Mouse (Mus musculus) lung, postnatal 0 days (tissue): ENCODE measurements around the gene Tnfrsf26. TPM values are rescaled to one million over a fixed set of nuclear protein-coding genes. Genes with fewer than 3 reads are reported as not detected.
A peak's percentile ranks its signal among the peaks of the same experiment; 100 is the strongest.
"Not testable (repeated sequence)": the region's sequence is repeated elsewhere in the genome, so short reads cannot be mapped to it uniquely, and the experiment has no call there.

Experiments
- ATAC-seq: fragments of 200-750 bp; cut with Nextera tagmentation; 2 replicates; pipeline ENCODE4 v1.8.0; 2017; ENCODE audit warnings: moderate library complexity
- DNase-seq: peaks from one replicate; pipeline ENCODE4 v3.0.0-alpha.2; 2016; ENCODE audit warnings: low spot score
- H3K27ac ChIP-seq: fragments of 300-500 bp; sonication (generic); 2 replicates; pipeline ENCODE4 v1.5.1; 2014; ENCODE audit warnings: antibody characterized with exemption, mild to moderate bottlenecking, low read length, mixed read lengths
- H3K27me3 ChIP-seq: fragments of 300-500 bp; sonication (generic); replicated peaks from 2 replicates; pipeline ENCODE4 v1.6.1; 2014; ENCODE audit warnings: low read length, mixed read lengths; ENCODE audit not compliant: insufficient read depth
- H3K36me3 ChIP-seq: fragments of 300-500 bp; sonication (generic); 2 replicates; pipeline ENCODE4 v1.6.1; 2014; ENCODE audit warnings: low read length, mixed read lengths; ENCODE audit not compliant: insufficient read depth
- H3K4me1 ChIP-seq: fragments of 300-500 bp; sonication (generic); 2 replicates; pipeline ENCODE4 v1.6.1; 2014; ENCODE audit warnings: antibody characterized with exemption, low read depth, low read length, mixed read lengths; ENCODE audit not compliant: insufficient read depth
- H3K4me2 ChIP-seq: fragments of 300-500 bp; sonication (generic); replicated peaks from 2 replicates; pipeline ENCODE4 v1.6.1; 2014; ENCODE audit warnings: low read depth, mild to moderate bottlenecking, low read length, moderate library complexity, mixed read lengths
- H3K4me3 ChIP-seq: fragments of 300-500 bp; sonication (generic); 2 replicates; pipeline ENCODE4 v1.5.1; 2014; ENCODE audit warnings: low read depth, low read length
- H3K9ac ChIP-seq: fragments of 300-500 bp; sonication (generic); replicated peaks from 2 replicates; pipeline ENCODE4 v1.6.1; 2014; ENCODE audit warnings: low read depth, mild to moderate bottlenecking
- H3K9me3 ChIP-seq: fragments of 300-500 bp; sonication (generic); 2 replicates; pipeline ENCODE4 v1.6.1; 2016; ENCODE audit warnings: low read length, mixed read lengths
- CTCF ChIP-seq: IDR thresholded peaks from 2 replicates; pipeline ENCODE4 v1.5.1; 2016; ENCODE audit warnings: antibody characterized with exemption, mild to moderate bottlenecking
- EP300 ChIP-seq: IDR thresholded peaks from 2 replicates; pipeline ENCODE4 v1.6.1; 2016; ENCODE audit warnings: antibody characterized with exemption, mild to moderate bottlenecking, control low read depth
- whole genome bisulfite sequencing: fragments of 180-500 bp; shearing (Covaris S2); extraction: QIAGEN DNeasy Blood & Tissue Kit; methylation state at CpG from one replicate; pipeline ENCODE4 v1.1.7; 2014; 5-methylcytosine and 5-hydroxymethylcytosine counted together
- polyA plus RNA-seq: library from polyadenylated mRNA; unstranded; fragments of >200 nt; fragmentation: Nextera tagmentation; extraction: Ambion mirVana; gene quantifications from 2 replicates; pipeline ENCODE4 v1.2.1, GENCODE M21; 2015

Gene Tnfrsf26
- 1.0 and 1.2 TPM in 2 replicates for polyA plus RNA-seq

DNA sequence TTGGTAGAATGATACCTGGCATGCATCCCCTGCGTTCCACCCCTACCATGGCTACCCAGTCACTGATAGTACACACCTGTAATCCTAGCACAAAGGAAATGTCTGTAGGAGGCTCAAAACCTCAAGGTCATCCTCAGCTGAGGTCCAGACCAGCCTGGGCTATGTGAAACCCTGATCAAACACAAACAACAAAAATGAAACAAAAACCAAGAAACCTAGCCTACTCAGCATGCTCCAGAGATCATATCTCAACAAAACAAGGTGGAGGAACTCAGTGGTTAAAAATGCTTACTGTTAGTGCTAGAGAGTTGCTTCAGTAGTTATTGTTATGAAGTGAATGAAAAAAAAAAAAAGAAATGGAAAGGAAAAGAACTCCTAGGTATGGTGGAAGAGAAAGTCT is at the start of gene Tnfrsf26:
TSS of gene Tnfrsf26 (minus strand) at position 183 of the 400 bp plus-strand sequence.
- H3K36me3 ChIP-seq: no peaks in the 10 kb centered on the region
- H3K27ac ChIP-seq: no peak within 1 kb of the TSS
- no peak within 1 kb of the TSS for H3K4me3 ChIP-seq
- H3K9ac ChIP-seq: no peak within 1 kb of the TSS
- H3K4me1 ChIP-seq: no peaks in the 10 kb centered on the region
- WGBS: 95% methylated on average over 1 of the region's 1 CpGs
- DNase-seq: no peak
- no peak for ATAC-seq
- H3K4me2 ChIP-seq: no peak within 1 kb of the TSS; the same call in 1 of the 2 replicates
- no peaks in the 10 kb centered on the region for H3K9me3 ChIP-seq
- no peaks in the 10 kb centered on the region for H3K27me3 ChIP-seq
- no peak for TF ChIP-seq EP300
- TF ChIP-seq CTCF: no peak

DNA sequence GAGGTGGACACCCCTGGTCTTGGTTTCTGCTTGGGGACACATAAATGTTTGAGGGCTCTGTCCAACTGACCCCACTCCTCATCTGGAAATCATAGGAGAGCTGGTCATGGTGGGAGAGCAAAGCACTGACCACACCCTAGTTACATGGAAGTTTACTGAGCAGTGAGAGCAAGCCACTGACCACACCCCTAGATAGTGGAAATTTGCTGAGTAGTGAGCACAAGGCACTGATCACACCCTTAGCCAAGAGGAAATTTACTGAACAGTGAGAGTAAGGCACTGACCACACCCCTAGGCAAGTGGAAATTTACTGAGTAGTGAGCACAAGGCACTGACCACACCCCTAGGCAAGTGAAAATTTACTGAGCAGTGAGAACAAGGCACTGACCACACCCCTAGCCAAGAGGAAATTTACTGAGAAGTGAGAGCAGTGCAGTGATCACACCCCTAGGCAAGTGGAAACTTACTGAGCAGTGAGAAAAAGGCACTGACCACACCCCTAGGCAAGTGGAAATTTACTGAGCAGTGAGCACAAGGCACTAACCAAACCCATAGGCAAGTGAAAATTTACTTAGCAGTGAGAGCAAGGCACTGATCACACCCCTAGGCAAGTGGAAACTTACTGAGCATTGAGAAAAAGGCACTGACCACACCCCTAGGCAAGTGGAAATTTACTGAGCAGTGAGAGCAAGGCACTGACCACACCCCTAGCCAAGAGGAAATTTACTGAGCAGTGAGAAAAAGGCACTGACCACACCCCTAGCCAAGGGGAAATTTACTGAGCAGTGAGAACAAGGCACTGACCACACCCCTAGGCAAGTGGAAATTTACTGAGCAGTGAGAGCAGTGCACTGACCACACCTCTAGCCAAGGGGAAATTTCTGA is 38.1 kb upstream of the Tnfrsf26 start:
- no peak for ATAC-seq
- no peak overlapping the region for H3K4me2 ChIP-seq
- H3K9me3 ChIP-seq: no peaks in the 10 kb centered on the region
- peak; percentile 5 for DNase-seq
- H3K27me3 ChIP-seq: no peaks in the 10 kb centered on the region
- no peaks in the 10 kb centered on the region for H3K36me3 ChIP-seq
- H3K9ac ChIP-seq: no peak overlapping the region
- TF ChIP-seq CTCF: no peak
- H3K4me3 ChIP-seq: no peak overlapping the region
- H3K4me1 ChIP-seq: no peaks in the 10 kb centered on the region
- no peak overlapping the region for H3K27ac ChIP-seq

DNA sequence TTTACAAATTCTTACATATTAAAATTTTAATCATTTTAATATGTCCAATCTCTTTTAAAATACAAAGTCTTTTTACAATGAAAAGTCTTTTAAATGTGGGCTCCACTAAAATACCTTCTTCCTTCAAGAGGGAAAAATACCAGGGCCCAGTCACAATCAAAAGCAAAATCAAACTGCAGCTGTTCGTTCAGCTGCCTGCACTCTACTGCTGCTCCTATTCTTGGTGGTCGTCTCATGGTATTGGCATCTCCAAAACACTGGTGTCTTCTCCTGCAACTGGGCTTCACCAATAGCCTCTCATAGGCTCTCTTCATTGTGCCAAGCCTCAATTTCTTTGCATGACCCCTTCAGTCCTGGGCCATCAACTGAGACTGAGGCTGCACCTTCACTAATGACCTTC is 34.9 kb upstream of the Tnfrsf26 start:
- TF ChIP-seq EP300 (no peak), CTCF (no peak)
- Histone ChIP-seq H3K9me3 (no peaks in the 10 kb centered on the region), H3K27ac (no peak overlapping the region), H3K4me3 (no peak overlapping the region), H3K4me2 (no peak overlapping the region), H3K4me1 (no peaks in the 10 kb centered on the region), H3K36me3 (no peaks in the 10 kb centered on the region), H3K27me3 (no peaks in the 10 kb centered on the region), H3K9ac (no peak overlapping the region)
- ATAC-seq: no peak
- no peak for DNase-seq
- WGBS: 80% methylated on average over 2 of the region's 2 CpGs

DNA sequence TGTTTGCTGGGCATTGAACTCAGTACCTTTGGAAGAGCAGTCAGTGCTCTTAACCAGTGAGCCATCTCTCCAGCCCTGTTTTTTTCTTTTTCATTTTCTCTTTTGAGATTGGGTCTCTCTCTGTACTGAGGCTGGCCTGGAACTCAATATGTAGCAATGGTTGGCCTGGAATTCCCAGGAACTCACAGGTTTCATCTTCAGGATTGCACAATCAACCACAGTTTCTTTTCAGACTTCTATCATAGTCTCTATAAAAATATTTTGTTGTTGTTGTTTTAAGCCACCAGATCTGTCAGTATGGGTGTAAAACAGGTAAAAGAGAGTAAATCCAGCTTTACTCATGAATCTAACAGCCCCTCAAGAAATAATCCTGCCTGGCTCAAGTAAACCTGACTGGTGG is 32.3 kb upstream of the Tnfrsf26 start:
- no peaks in the 10 kb centered on the region for H3K36me3 ChIP-seq
- ATAC-seq (no peak), DNase-seq (no peak)
- no peak overlapping the region for H3K9ac ChIP-seq
- no peak overlapping the region for H3K27ac ChIP-seq
- no peaks in the 10 kb centered on the region for H3K27me3 ChIP-seq
- no peak overlapping the region for H3K4me2 ChIP-seq
- no peak for TF ChIP-seq CTCF
- no peak overlapping the region for H3K4me3 ChIP-seq
- H3K9me3 ChIP-seq: no peaks in the 10 kb centered on the region
- H3K4me1 ChIP-seq: no peaks in the 10 kb centered on the region

DNA sequence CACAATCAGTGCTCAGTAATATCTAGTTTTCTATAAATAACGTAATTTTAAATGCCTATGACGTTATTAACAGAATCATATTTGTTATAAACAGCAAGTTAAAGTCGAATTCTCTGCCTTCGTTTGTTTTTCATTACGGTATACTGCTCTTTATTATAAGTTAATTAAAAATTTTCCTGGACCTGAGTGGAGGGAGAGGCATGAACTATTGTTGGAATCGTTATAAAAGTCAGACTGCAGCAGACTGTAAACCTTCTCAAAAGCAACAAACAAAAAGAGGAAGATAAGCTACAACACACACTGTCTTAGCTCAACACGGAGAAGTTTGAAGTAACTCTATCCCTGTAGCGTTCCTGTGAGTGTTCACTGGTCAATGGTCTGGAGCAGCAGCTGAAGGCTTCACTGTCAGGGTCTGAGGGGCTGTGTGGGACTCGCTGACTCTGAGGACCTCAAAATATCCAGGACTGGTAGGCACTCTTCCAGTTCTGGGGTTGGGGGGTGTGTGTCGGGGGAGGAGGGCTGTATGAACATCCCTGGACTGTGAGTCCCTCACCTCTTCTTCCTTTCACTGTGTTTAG is 21.3 kb upstream of the Tnfrsf26 start:
- DNase-seq, H3K4me1 ChIP-seq, H3K9ac ChIP-seq, H3K27ac ChIP-seq, H3K27me3 ChIP-seq, H3K36me3 ChIP-seq, H3K9me3 ChIP-seq, ATAC-seq: not testable (repeated sequence)
- 50% methylated on average over 10 of the region's 10 CpGs for WGBS
- H3K4me2 ChIP-seq: peak overlapping the region; percentile 73
- H3K4me3 ChIP-seq: peak overlapping the region; percentile 53; the same call in 1 of the 2 replicates

DNA sequence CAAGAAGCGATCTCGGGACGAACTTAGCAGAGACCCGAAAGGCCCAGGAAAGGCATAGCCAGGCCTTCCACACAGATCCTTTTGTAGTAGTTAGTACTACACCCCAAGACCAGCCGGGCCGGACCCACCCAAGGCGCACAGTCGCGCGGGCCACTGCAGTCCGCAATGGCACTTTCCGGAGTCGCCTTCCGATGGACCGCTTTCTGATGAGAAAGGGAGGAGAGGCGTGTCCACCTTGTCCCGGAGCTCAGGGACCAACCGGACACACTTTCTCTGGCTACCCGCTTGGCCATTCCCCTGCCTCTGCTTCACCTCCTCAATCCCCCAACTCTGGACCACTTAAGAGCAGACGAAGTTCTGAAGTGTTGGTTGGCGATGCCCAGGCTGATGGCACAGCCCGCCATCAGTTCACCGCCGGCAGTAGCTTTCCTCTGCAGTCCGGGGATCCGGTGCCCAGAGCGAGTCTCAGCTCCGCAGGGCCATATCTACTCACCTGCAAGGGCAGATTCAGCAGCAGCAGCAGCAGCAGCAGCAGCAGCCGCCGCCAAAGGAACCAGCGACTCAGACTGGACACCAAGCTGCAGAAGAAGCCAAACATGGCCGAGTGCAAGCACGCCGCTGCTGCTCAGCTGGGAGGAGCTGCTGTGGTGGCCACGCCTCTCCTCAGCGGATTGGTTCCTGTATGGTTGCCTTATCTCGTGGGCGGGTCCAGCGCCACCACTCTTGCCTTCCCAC is 20.7 kb upstream of the Tnfrsf26 start, which contains the start of gene Tnfrsf22:
TSS of gene Tnfrsf22 (minus strand) at position 628 of the 735 bp plus-strand sequence.
- Histone ChIP-seq H3K4me3 (peak within 1 kb of the TSS; percentile 53), H3K9ac (0 out of 2 replicates have a peak within 1 kb of the TSS, but pooled peaks have one; percentile 5), H3K4me2 (peak within 1 kb of the TSS; percentile 73), H3K36me3 (no peaks in the 10 kb centered on the region), H3K4me1 (no peaks in the 10 kb centered on the region), H3K9me3 (no peaks in the 10 kb centered on the region), H3K27me3 (no peaks in the 10 kb centered on the region), H3K27ac (no peak within 1 kb of the TSS)
- 3% methylated on average over 39 of the region's 39 CpGs for WGBS
- ATAC-seq: peak; percentile 100
- peak; percentile 91 for DNase-seq
- no peak for TF ChIP-seq EP300
- TF ChIP-seq CTCF: no peak

DNA sequence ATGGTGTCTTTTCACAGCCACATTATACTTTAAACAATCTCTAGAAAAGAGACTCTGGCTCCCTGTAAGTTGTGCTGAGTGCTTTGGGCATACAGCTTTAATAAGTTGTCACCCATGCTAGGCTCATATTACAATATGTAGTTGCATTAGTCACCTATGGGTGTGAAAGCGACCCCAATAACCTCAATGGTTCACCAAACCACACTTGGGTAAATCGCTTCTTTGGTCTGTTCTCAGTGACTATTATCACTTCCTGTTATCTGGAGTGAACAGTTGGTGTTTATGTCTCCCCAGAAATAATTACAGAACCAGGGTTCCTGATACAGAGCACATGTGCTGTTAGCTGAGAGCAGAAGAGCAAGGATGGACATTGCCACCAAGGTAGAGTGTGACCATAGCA is 15.4 kb upstream of the Tnfrsf26 start:
- not testable (repeated sequence) for H3K27ac ChIP-seq, H3K36me3 ChIP-seq, H3K4me1 ChIP-seq, ATAC-seq, DNase-seq, H3K4me2 ChIP-seq, H3K4me3 ChIP-seq, H3K9ac ChIP-seq, H3K27me3 ChIP-seq, H3K9me3 ChIP-seq
- WGBS: 83% methylated on average over 2 of the region's 2 CpGs
